Mouse (Mus musculus) hindbrain, embryonic 11.5 days (tissue): ENCODE results near the gene Hoxc5. TPM values are rescaled to one million over a fixed set of nuclear protein-coding genes. Genes with fewer than 3 reads are reported as not detected.
A peak's percentile ranks its signal among the peaks of the same experiment; 100 is the strongest.

Source experiments
- ATAC-seq: fragments of 200-750 bp; cut with Nextera tagmentation; 2 replicates; pipeline ENCODE4 v1.8.0; 2017; ENCODE audit warnings: mild to moderate bottlenecking, moderate TSS enrichment, moderate library complexity; ENCODE audit not compliant: low FRiP score
- DNase-seq: peaks from one replicate; pipeline ENCODE4 v3.0.0-alpha.2; 2015; ENCODE audit warnings: low spot score
- H3K27ac ChIP-seq: fragments of 300-500 bp; sonication (generic); 2 replicates; pipeline ENCODE4 v1.5.1; 2014; ENCODE audit warnings: mild to moderate bottlenecking, low read depth, low read length
- H3K27me3 ChIP-seq: fragments of 300-500 bp; sonication (generic); 2 replicates; pipeline ENCODE4 v1.6.1; 2014; ENCODE audit warnings: mild to moderate bottlenecking, low read length, moderate library complexity, mixed read lengths; ENCODE audit not compliant: control insufficient read depth, insufficient read depth
- H3K36me3 ChIP-seq: fragments of 300-500 bp; sonication (generic); 2 replicates; pipeline ENCODE4 v1.6.1; 2014; ENCODE audit warnings: mild to moderate bottlenecking, low read length, moderate library complexity, mixed read lengths; ENCODE audit not compliant: control insufficient read depth, insufficient read depth
- H3K4me1 ChIP-seq: fragments of 300-500 bp; sonication (generic); replicated peaks from 2 replicates; pipeline ENCODE4 v1.6.1; 2014; ENCODE audit warnings: low read length, mixed read lengths; ENCODE audit not compliant: control insufficient read depth, insufficient read depth
- H3K4me2 ChIP-seq: fragments of 300-500 bp; sonication (generic); replicated peaks from 2 replicates; pipeline ENCODE4 v1.6.1; 2014; ENCODE audit warnings: mild to moderate bottlenecking, low read depth, low read length
- H3K4me3 ChIP-seq: fragments of 300-500 bp; sonication (generic); 2 replicates; pipeline ENCODE4 v1.5.1; 2014; ENCODE audit warnings: low read depth, low read length
- H3K9ac ChIP-seq: fragments of 300-500 bp; sonication (generic); 2 replicates; pipeline ENCODE4 v1.6.1; 2014; ENCODE audit warnings: low read depth, low read length
- H3K9me3 ChIP-seq: fragments of 300-500 bp; sonication (generic); 2 replicates; pipeline ENCODE4 v1.6.1; 2016; ENCODE audit warnings: low read length; ENCODE audit not compliant: control insufficient read depth
- WGBS: fragments of 180-500 bp; shearing (Covaris S2); extraction: QIAGEN DNeasy Blood & Tissue Kit; methylation state at CpG from one replicate; pipeline ENCODE4 v1.1.7; 2014; 5-methylcytosine and 5-hydroxymethylcytosine counted together
- polyA plus RNA-seq: library from polyadenylated mRNA; unstranded; fragments of >200 nt; fragmentation: Nextera tagmentation; extraction: Ambion mirVana; gene quantifications from 2 replicates; pipeline ENCODE4 v1.2.1, GENCODE M21; 2014

The Hoxc5 gene
- polyA plus RNA-seq, 1 experiment from 2014 or later: 21.0 TPM

DNA sequence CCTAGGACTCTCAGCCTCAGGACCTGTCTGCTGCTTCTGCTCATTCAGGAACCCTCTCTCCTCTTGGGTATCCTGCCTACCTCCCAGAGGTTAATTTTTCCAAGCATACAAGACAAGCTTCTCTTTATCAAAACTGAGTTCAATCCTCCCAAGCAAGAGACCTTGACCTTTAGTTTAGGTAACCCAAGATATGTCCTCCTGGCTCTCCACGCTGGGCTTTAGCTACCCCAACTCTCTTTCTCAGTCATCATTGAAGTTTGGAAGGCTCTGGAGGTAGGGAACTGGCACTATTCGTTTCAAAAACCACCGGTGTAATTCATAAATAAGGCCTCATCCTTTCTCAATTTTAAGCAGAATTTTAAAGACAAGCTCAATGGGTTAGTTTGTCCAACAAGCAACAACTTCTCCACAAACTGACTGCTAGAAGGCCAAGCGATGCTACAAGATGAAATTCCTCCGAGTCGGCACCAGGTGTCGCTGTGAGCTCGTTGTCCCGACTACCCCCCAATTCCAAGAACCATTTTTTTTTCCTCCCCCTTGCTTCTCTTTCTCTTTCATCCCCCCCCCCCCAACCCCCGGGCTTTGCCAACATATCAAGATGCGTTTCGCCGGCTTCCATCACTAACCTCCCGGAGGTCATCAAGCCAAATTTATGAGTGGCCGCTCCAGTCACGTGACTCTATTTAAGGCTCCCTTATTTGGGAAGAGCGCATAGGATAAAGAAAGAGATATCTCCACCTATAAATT, 46.2 kb downstream of the Hoxc5 start:
- no peaks in the 10 kb centered on the region for H3K36me3 ChIP-seq
- 3% methylated on average over 17 of the region's 17 CpGs for WGBS
- peak; percentile 17; the same call in 1 of the 2 replicates for ATAC-seq
- H3K9ac ChIP-seq: no peak overlapping the region; the same call in 1 of the 2 replicates
- peaks cover 98% of the 10 kb centered on the region for H3K27me3 ChIP-seq
- H3K4me2 ChIP-seq: 0 out of 2 replicates have a peak overlapping the region, but pooled peaks have one; percentile 36
- H3K27ac ChIP-seq: peak overlapping the region; percentile 90; the same call in 1 of the 2 replicates
- H3K9me3 ChIP-seq: no peaks in the 10 kb centered on the region
- peak overlapping the region; percentile 46 for H3K4me3 ChIP-seq
- H3K4me1 ChIP-seq: peaks cover 2% of the 10 kb centered on the region; the same call in 1 of the 2 replicates
- DNase-seq: peak; percentile 74

DNA sequence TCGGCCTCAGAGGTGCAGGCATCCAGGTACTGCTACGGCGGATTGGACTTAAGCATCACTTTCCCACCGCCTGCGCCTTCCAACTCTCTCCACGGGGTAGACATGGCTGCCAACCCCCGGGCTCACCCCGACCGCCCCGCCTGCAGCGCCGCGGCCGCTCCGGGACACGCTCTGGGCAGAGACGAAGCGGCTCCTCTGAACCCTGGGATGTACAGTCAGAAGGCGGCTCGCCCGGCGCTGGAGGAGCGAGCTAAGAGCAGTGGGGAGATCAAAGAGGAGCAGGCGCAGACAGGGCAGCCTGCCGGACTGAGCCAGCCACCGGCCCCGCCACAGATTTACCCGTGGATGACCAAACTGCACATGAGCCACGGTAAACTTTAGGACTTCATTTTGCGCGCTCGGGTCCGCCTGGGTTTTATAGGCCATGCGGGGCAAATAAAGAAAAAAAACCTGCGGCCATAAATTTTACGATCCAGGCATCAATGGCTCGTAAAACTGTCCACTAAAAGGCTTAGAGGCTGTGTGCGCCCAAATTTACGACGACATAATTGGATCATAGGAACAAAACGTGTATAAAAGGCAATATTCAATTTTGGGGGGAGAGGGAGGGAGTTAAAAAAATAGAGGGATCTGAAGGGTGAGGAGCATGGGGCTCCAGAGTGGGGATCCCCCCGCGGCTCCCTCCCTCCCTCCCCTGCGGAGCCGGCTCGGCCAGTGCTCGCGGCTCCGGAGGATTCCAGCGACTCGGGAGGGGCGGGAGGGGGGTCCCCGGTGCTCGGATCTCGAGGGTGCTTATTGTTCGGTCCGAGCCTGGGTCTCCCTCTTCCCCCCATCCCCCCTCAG, 47.1 kb downstream of the Hoxc5 start:
- Histone ChIP-seq H3K4me1 (peaks cover 2% of the 10 kb centered on the region; the same call in 1 of the 2 replicates), H3K27ac (peak overlapping the region; percentile 90), H3K4me3 (peak overlapping the region; percentile 46), H3K9ac (peak overlapping the region; percentile 74), H3K4me2 (peak overlapping the region; percentile 36), H3K36me3 (no peaks in the 10 kb centered on the region), H3K27me3 (peaks cover 98% of the 10 kb centered on the region), H3K9me3 (no peaks in the 10 kb centered on the region)
- ATAC-seq (peak; percentile 57), DNase-seq (peak; percentile 64)
- WGBS: under 1% methylated on average over 48 of the region's 57 CpGs

DNA sequence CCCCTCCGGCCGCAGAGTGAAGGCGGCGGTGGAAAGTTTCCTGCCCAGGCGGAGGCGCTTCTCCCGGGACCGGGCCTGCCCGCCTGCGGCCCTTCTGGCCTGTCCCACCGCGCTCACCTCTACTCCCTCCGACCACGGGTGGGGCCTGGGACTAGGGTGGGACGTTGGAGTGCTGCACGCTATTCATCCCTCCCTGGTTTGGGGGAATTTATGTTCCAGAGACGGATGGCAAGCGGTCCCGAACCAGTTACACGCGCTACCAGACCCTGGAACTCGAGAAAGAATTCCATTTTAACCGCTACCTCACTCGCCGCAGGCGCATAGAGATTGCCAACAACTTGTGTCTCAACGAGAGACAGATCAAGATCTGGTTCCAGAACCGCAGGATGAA, 47.8 kb downstream of the Hoxc5 start:
- WGBS: under 1% methylated on average over 28 of the region's 28 CpGs
- DNase-seq (no peak), ATAC-seq (peak; percentile 8; the same call in 1 of the 2 replicates)
- H3K4me2 ChIP-seq: peak overlapping the region; percentile 36
- H3K36me3 ChIP-seq: no peaks in the 10 kb centered on the region
- H3K4me1 ChIP-seq: peaks cover 2% of the 10 kb centered on the region; the same call in 1 of the 2 replicates
- H3K27ac ChIP-seq: peak overlapping the region; percentile 90
- peaks cover 98% of the 10 kb centered on the region for H3K27me3 ChIP-seq
- H3K4me3 ChIP-seq: peak overlapping the region; percentile 46
- peak overlapping the region; percentile 74 for H3K9ac ChIP-seq
- no peaks in the 10 kb centered on the region for H3K9me3 ChIP-seq

GRCm38 (mm10) chr15:103015406-103016166, 48.3 kb downstream of the Hoxc5 start:
- no peak for DNase-seq
- H3K27me3 ChIP-seq: peaks cover 98% of the 10 kb centered on the region
- peak overlapping the region; percentile 36 for H3K4me2 ChIP-seq
- peaks cover 2% of the 10 kb centered on the region; the same call in 1 of the 2 replicates for H3K4me1 ChIP-seq
- no peak for ATAC-seq
- no peaks in the 10 kb centered on the region for H3K9me3 ChIP-seq
- H3K27ac ChIP-seq: peak overlapping the region; percentile 90
- WGBS: 1% methylated on average over 19 of the region's 19 CpGs
- peak overlapping the region; percentile 46 for H3K4me3 ChIP-seq
- H3K9ac ChIP-seq: peak overlapping the region; percentile 74
- H3K36me3 ChIP-seq: no peaks in the 10 kb centered on the region

GRCm38 (mm10) chr15:103018636-103019035, 51.4 kb downstream of the Hoxc5 start, which contains the start of gene Hoxc4:
Gene Hoxc4 (plus strand): TSS chr15:103018934.
- Histone ChIP-seq H3K4me2 (peak within 1 kb of the TSS; percentile 36), H3K4me1 (no peaks in the 10 kb centered on the region), H3K27me3 (peaks cover 98% of the 10 kb centered on the region), H3K4me3 (peak within 1 kb of the TSS; percentile 15), H3K9me3 (no peaks in the 10 kb centered on the region), H3K27ac (0 out of 2 replicates have a peak within 1 kb of the TSS, but pooled peaks have one; percentile 30), H3K9ac (peak within 1 kb of the TSS; percentile 35; the same call in 1 of the 2 replicates), H3K36me3 (no peaks in the 10 kb centered on the region)
- no peak for ATAC-seq
- WGBS: 3% methylated on average over 9 of the region's 9 CpGs
- no peak for DNase-seq

GRCm38 (mm10) chr15:103020899-103021418, 53.7 kb downstream of the Hoxc5 start:
- ATAC-seq (no peak), DNase-seq (no peak)
- Histone ChIP-seq H3K36me3 (no peaks in the 10 kb centered on the region), H3K9me3 (no peaks in the 10 kb centered on the region), H3K9ac (no peak overlapping the region), H3K4me1 (no peaks in the 10 kb centered on the region), H3K27ac (no peak overlapping the region), H3K4me3 (no peak overlapping the region), H3K4me2 (0 out of 2 replicates have a peak overlapping the region, but pooled peaks have one; percentile 8), H3K27me3 (peaks cover 97% of the 10 kb centered on the region)
- WGBS: under 1% methylated on average over 8 of the region's 8 CpGs

GRCm38 (mm10) chr15:103021544-103021943, 54.3 kb downstream of the Hoxc5 start:
- WGBS: 8% methylated on average over 8 of the region's 8 CpGs
- DNase-seq (no peak), ATAC-seq (no peak)
- no peaks in the 10 kb centered on the region for H3K4me1 ChIP-seq
- H3K4me2 ChIP-seq: 0 out of 2 replicates have a peak overlapping the region, but pooled peaks have one; percentile 8
- H3K9ac ChIP-seq: no peak overlapping the region
- no peaks in the 10 kb centered on the region for H3K9me3 ChIP-seq
- peaks cover 97% of the 10 kb centered on the region for H3K27me3 ChIP-seq
- no peak overlapping the region for H3K4me3 ChIP-seq
- H3K27ac ChIP-seq: no peak overlapping the region
- no peaks in the 10 kb centered on the region for H3K36me3 ChIP-seq

GRCm38 (mm10) chr15:103024131-103024530, 56.9 kb downstream of the Hoxc5 start:
- H3K27ac ChIP-seq: no peak overlapping the region
- H3K36me3 ChIP-seq: no peaks in the 10 kb centered on the region
- H3K4me2 ChIP-seq: no peak overlapping the region
- DNase-seq (no peak), ATAC-seq (no peak)
- no peak overlapping the region for H3K9ac ChIP-seq
- WGBS: 0% methylated on average over 2 of the region's 2 CpGs
- peaks cover 97% of the 10 kb centered on the region for H3K27me3 ChIP-seq
- no peaks in the 10 kb centered on the region for H3K9me3 ChIP-seq
- no peaks in the 10 kb centered on the region for H3K4me1 ChIP-seq
- H3K4me3 ChIP-seq: no peak overlapping the region
